Comparison of ENCODE assay signal across 8 mouse cellular contexts in genomic region chr9:21592703-21593121, GRCm38 (mm10). TPM values are rescaled to one million over a fixed set of nuclear protein-coding genes. Genes with fewer than 3 reads are reported as not detected.
A peak's percentile ranks its signal among the peaks of the same experiment; 100 is the strongest.
DNase-seq lines count a peak whose midpoint lies in the region; ATAC-seq lines count a peak whose summit lies in the region.

TSS of gene Timm29 (plus strand) at chr9:21592722.
TSS of gene Yipf2 (minus strand) at chr9:21592828.

- H3K9ac ChIP-seq in hindbrain, embryonic 16.5 days (ENCODE audit: low read depth, low read length), result peak within 1 kb of the TSS; percentile 88

- H3K4me1 ChIP-seq in hindbrain, embryonic 16.5 days (ENCODE audit: control insufficient read depth, insufficient read depth, low read depth, low read length), result peaks cover 27% of the 10 kb centered on the region

- peak within 1 kb of the TSS; percentile 91 for H3K4me2 ChIP-seq in hindbrain, embryonic 16.5 days (ENCODE audit: low read length)

- DNase-seq in WW6 (ENCODE audit: low read depth, low spot score), result peak; percentile 93
- DNase-seq in cerebellum, postnatal 4 days (ENCODE audit: low spot score in 2 of 2), result peak; percentile 73 to 86
- peak; percentile 94 for DNase-seq in gastrocnemius, adult 18-20 months (ENCODE audit: low spot score)
- DNase-seq in left cerebral cortex, adult 18-20 months (ENCODE audit: low spot score in 2 of 2), result peak; percentile 88 to 93
- peak; percentile 95 for DNase-seq in right cerebral cortex, adult 18-20 months
- peak; percentile 56 for DNase-seq in urinary bladder, postnatal 10 days (ENCODE audit: low spot score)

- peak within 1 kb of the TSS; percentile 85 for H3K4me3 ChIP-seq in hindbrain, embryonic 16.5 days (ENCODE audit: low read length)
- H3K4me3 ChIP-seq in macrophage (ENCODE audit: inconsistent target), result peak within 1 kb of the TSS; percentile 87

- H3K27me3 ChIP-seq in hindbrain, embryonic 16.5 days (replicated peaks; ENCODE audit: control insufficient read depth, insufficient read depth, low read length), result no peaks in the 10 kb centered on the region

- 0% methylated on average over 30 of the region's 30 CpGs for WGBS in hindbrain, embryonic 16.5 days
- under 1% methylated on average over 30 of the region's 30 CpGs for WGBS in macrophage (ENCODE audit: missing documents)

- H3K36me3 ChIP-seq in hindbrain, embryonic 16.5 days (ENCODE audit: control insufficient read depth, insufficient read depth, low read length), result peaks cover 19% of the 10 kb centered on the region
- H3K36me3 ChIP-seq in macrophage (ENCODE audit: inconsistent target), result peaks cover 23% of the 10 kb centered on the region; the same call in 1 of the 2 replicates

- no peaks in the 10 kb centered on the region for H3K9me3 ChIP-seq in hindbrain, embryonic 16.5 days (ENCODE audit: control insufficient read depth, low read length)

- peak; percentile 94 for ATAC-seq in hindbrain, embryonic 16.5 days

- H3K27ac ChIP-seq in hindbrain, embryonic 16.5 days (ENCODE audit: low read depth, low read length), result peak within 1 kb of the TSS; percentile 79
- H3K27ac ChIP-seq in macrophage, result peak within 1 kb of the TSS; percentile 44

- H3K79me2 ChIP-seq in macrophage (ENCODE audit: inconsistent target), result peaks cover 31% of the 10 kb centered on the region

RNA-seq across cellular contexts. Expression of gene Timm29, which starts in this region (rescaled TPM):
- total RNA-seq in gastrocnemius, adult 18-20 months (2021), result 10 to 100 TPM; 45.7 to 46.6 TPM
- 51.8 and 53.4 TPM in 2 replicates for polyA plus RNA-seq in hindbrain, embryonic 16.5 days (2015; fragmentation: Nextera tagmentation; extraction: Ambion mirVana)
- 10 to 100 TPM; 51.8 to 55.1 TPM for total RNA-seq in left cerebral cortex, adult 18-20 months (2021)
- 10 to 100 TPM in 7 of 26 experiments, 1 to 10 TPM in 19; 3.4 to 16.0 (median 7.9) TPM for total RNA-seq in macrophage (2018; cell fraction: chromatin; rRNA removed)
- 10 to 100 TPM; 12.4 to 28.1 (median 21.9) TPM for total RNA-seq in macrophage (2018; cell fraction: cytosol; rRNA removed)
- total RNA-seq in macrophage (2018; cell fraction: nucleus; rRNA removed), result 10 to 100 TPM in 25 of 26 experiments, 1 to 10 TPM in 1; 9.2 to 30.8 (median 16.4) TPM
- 15.8 to 21.9 TPM (median 21.2 TPM) in 3 replicates for polyA plus RNA-seq in macrophage (2018)

RNA-seq across cellular contexts. Expression of gene Yipf2, which starts in this region (rescaled TPM):
- total RNA-seq in gastrocnemius, adult 18-20 months (2021), result 1 to 10 TPM; 5.3 to 5.6 TPM
- 25.6 and 26.1 TPM in 2 replicates for polyA plus RNA-seq in hindbrain, embryonic 16.5 days (2015; fragmentation: Nextera tagmentation; extraction: Ambion mirVana)
- total RNA-seq in left cerebral cortex, adult 18-20 months (2021), result 10 to 100 TPM; 22.5 to 23.4 TPM
- 10 to 100 TPM in 19 of 26 experiments, 1 to 10 TPM in 7; 2.7 to 38.9 (median 17.0) TPM for total RNA-seq in macrophage (2018; cell fraction: chromatin; rRNA removed)
- 10 to 100 TPM in 21 of 26 experiments, 1 to 10 TPM in 5; 6.1 to 15.8 (median 11.6) TPM for total RNA-seq in macrophage (2018; cell fraction: cytosol; rRNA removed)
- total RNA-seq in macrophage (2018; cell fraction: nucleus; rRNA removed), result 10 to 100 TPM in 21 of 26 experiments, 1 to 10 TPM in 5; 4.8 to 32.4 (median 17.1) TPM
- 6.9 to 12.2 TPM (median 7.4 TPM) in 3 replicates for polyA plus RNA-seq in macrophage (2018)

Comparison
In these comparisons a context has a peak if more than half of its experiments do, and no peak if none do; other contexts are left out.
1. Peak in every context shown above with its lines: DNase-seq, ATAC-seq, H3K4me3 ChIP-seq and H3K27ac ChIP-seq.